ENCODE assay signal across 10 mouse cellular contexts in genomic region chr10:127542084-127542483, GRCm38 (mm10). TPM values are rescaled to one million over a fixed set of nuclear protein-coding genes. Genes with fewer than 3 reads are reported as not detected.
DNase-seq lines count a peak whose midpoint lies in the region; ATAC-seq lines count a peak whose summit lies in the region.
"Had no signal": no experiment of that assay in that cellular context is flagged by ENCODE, and none has a peak within 500 bp of the region (broad histone marks: within the 10 kb centered on the region; RNA-seq: fewer than 3 reads in every experiment).

No protein-coding gene starts in this region.

- peaks cover 12% of the 10 kb centered on the region for H3K27me3 ChIP-seq in midbrain, embryonic 10.5 days (ENCODE audit: low read depth, poor library complexity, severe bottlenecking)
- H3K27me3 ChIP-seq in midbrain, embryonic 11.5 days (ENCODE audit: control insufficient read depth, insufficient read depth, low read length) = no peaks in the 10 kb centered on the region
- H3K27me3 ChIP-seq in hindbrain, embryonic 16.5 days (replicated peaks; ENCODE audit: control insufficient read depth, insufficient read depth, low read length) = no peaks in the 10 kb centered on the region

- no peak overlapping the region for H3K4me2 ChIP-seq in midbrain, embryonic 11.5 days
- H3K4me2 ChIP-seq in hindbrain, embryonic 16.5 days (ENCODE audit: low read length) = no peak overlapping the region

- H3K4me3 ChIP-seq in midbrain, embryonic 10.5 days = no peak overlapping the region
- no peak overlapping the region for H3K4me3 ChIP-seq in midbrain, embryonic 11.5 days (ENCODE audit: low read depth, low read length)
- no peak overlapping the region for H3K4me3 ChIP-seq in hindbrain, embryonic 16.5 days (ENCODE audit: low read length)

- H3K36me3 ChIP-seq in midbrain, embryonic 10.5 days = peaks cover 88% of the 10 kb centered on the region
- peaks cover 19% of the 10 kb centered on the region for H3K36me3 ChIP-seq in midbrain, embryonic 11.5 days (ENCODE audit: control insufficient read depth, insufficient read depth, low read length)
- H3K36me3 ChIP-seq in hindbrain, embryonic 16.5 days (ENCODE audit: control insufficient read depth, insufficient read depth, low read length) = peaks cover 56% of the 10 kb centered on the region

- ATAC-seq in frontal cortex, adult (ENCODE audit: low TSS enrichment) = peak; percentile 55
- no peak for ATAC-seq in midbrain, embryonic 11.5 days (ENCODE audit: low FRiP score)
- 0 out of 2 replicates have a peak, but pooled peaks have one; percentile 13 for ATAC-seq in hindbrain, embryonic 16.5 days

- no peak for DNase-seq in frontal cortex, postnatal 25 days (ENCODE audit: low spot score in 2 of 2)
- DNase-seq in midbrain, embryonic 10.5 days (ENCODE audit: low spot score) = no peak
- no peak for DNase-seq in midbrain, embryonic 11.5 days (ENCODE audit: low spot score, missing footprints)
- DNase-seq in telencephalon, adult 2 months (ENCODE audit: low read depth, low spot score) = peak; percentile 36
- no peak for DNase-seq in T-cell, adult 2 months (ENCODE audit: low spot score)
- DNase-seq in thymus, postnatal 36 days = no peak

- H3K27ac ChIP-seq in midbrain, embryonic 10.5 days (replicated peaks) = peak overlapping the region; percentile 7
- H3K27ac ChIP-seq in midbrain, embryonic 11.5 days (ENCODE audit: low read depth, low read length) = no peak overlapping the region
- H3K27ac ChIP-seq in hindbrain, embryonic 16.5 days (ENCODE audit: low read depth, low read length) = 0 out of 2 replicates have a peak overlapping the region, but pooled peaks have one; percentile 36
- H3K27ac ChIP-seq: macrophage had no signal

- no peaks in the 10 kb centered on the region for H3K9me3 ChIP-seq in midbrain, embryonic 10.5 days (replicated peaks)
- H3K9me3 ChIP-seq in midbrain, embryonic 11.5 days (ENCODE audit: control insufficient read depth, low read length) = no peaks in the 10 kb centered on the region
- no peaks in the 10 kb centered on the region for H3K9me3 ChIP-seq in hindbrain, embryonic 16.5 days (ENCODE audit: control insufficient read depth, low read length)

- H3K9ac ChIP-seq in midbrain, embryonic 11.5 days (ENCODE audit: low read length) = no peak overlapping the region
- peak overlapping the region; percentile 14; the same call in 1 of the 2 replicates for H3K9ac ChIP-seq in hindbrain, embryonic 16.5 days (ENCODE audit: low read depth, low read length)

- WGBS in midbrain, embryonic 10.5 days = 77% methylated on average over 13 of the region's 13 CpGs
- WGBS in midbrain, embryonic 11.5 days = 67% methylated on average over 13 of the region's 13 CpGs
- 48% methylated on average over 13 of the region's 13 CpGs for WGBS in hindbrain, embryonic 16.5 days

- H3K4me1 ChIP-seq in midbrain, embryonic 10.5 days = peaks cover 19% of the 10 kb centered on the region
- H3K4me1 ChIP-seq in midbrain, embryonic 11.5 days (ENCODE audit: control insufficient read depth, insufficient read depth, low read length) = 0 out of 2 replicates have a peak, but pooled peaks cover under 1% of the 10 kb centered on the region
- H3K4me1 ChIP-seq in hindbrain, embryonic 16.5 days (ENCODE audit: control insufficient read depth, insufficient read depth, low read depth, low read length) = peaks cover 12% of the 10 kb centered on the region

RNA-seq across cellular contexts. Expression of gene Nxph4, which starts 7.7 kb away (rescaled TPM):
- 19.4 and 27.2 TPM in 2 replicates for polyA plus RNA-seq in midbrain, embryonic 10.5 days (2016; fragmentation: Nextera tagmentation; extraction: Ambion mirVana)
- polyA plus RNA-seq in midbrain, embryonic 11.5 days (2014; fragmentation: Nextera tagmentation; extraction: Ambion mirVana) = 19.5 and 23.6 TPM in 2 replicates
- 129 and 136 TPM in 2 replicates for polyA plus RNA-seq in hindbrain, embryonic 16.5 days (2015; fragmentation: Nextera tagmentation; extraction: Ambion mirVana)
- polyA plus RNA-seq: liver, adult 2 months; macrophage had no signal

RNA-seq across cellular contexts. Expression of gene Shmt2, which starts 19.8 kb away (rescaled TPM):
- polyA plus RNA-seq in midbrain, embryonic 10.5 days (2016; fragmentation: Nextera tagmentation; extraction: Ambion mirVana) = 107 and 121 TPM in 2 replicates
- polyA plus RNA-seq in midbrain, embryonic 11.5 days (2014; fragmentation: Nextera tagmentation; extraction: Ambion mirVana) = 68.8 and 74.8 TPM in 2 replicates
- 52.8 and 59.3 TPM in 2 replicates for polyA plus RNA-seq in hindbrain, embryonic 16.5 days (2015; fragmentation: Nextera tagmentation; extraction: Ambion mirVana)

RNA-seq across cellular contexts. Expression of gene Ndufa4l2, which starts 27.3 kb away (rescaled TPM):
- 5.2 and 5.8 TPM in 2 replicates for polyA plus RNA-seq in midbrain, embryonic 10.5 days (2016; fragmentation: Nextera tagmentation; extraction: Ambion mirVana)
- 3.6 and 5.7 TPM in 2 replicates for polyA plus RNA-seq in midbrain, embryonic 11.5 days (2014; fragmentation: Nextera tagmentation; extraction: Ambion mirVana)
- polyA plus RNA-seq in hindbrain, embryonic 16.5 days (2015; fragmentation: Nextera tagmentation; extraction: Ambion mirVana) = 23.2 and 29.5 TPM in 2 replicates
- polyA plus RNA-seq: macrophage had no signal

RNA-seq across cellular contexts. Expression of gene Stac3, which starts 40.6 kb away (rescaled TPM):
- polyA plus RNA-seq in midbrain, embryonic 10.5 days (2016; fragmentation: Nextera tagmentation; extraction: Ambion mirVana) = 0.52 and 0.62 TPM in 2 replicates
- polyA plus RNA-seq in midbrain, embryonic 11.5 days (2014; fragmentation: Nextera tagmentation; extraction: Ambion mirVana) = 0.10 and 0.14 TPM in 2 replicates
- 2.0 and 3.3 TPM in 2 replicates for polyA plus RNA-seq in hindbrain, embryonic 16.5 days (2015; fragmentation: Nextera tagmentation; extraction: Ambion mirVana)
